Mouse (Mus musculus): ENCODE measurements around the gene Rhot2.

Gene Rhot2

GRCm38 (mm10) chr17:25794197-25794596 is 50.5 kb downstream of the Rhot2 start:
- DNase-seq = no peak

GRCm38 (mm10) chr17:25792615-25793014 is 52.0 kb downstream of the Rhot2 start, which contains the start of gene Fam173a:
Fam173a (minus strand) TSS chr17:25792901.
- peak; percentile 58 for DNase-seq

GRCm38 (mm10) chr17:25791843-25792527 is 52.7 kb downstream of the Rhot2 start:
- peak; percentile 90 for DNase-seq

GRCm38 (mm10) chr17:25791320-25791842 is 53.3 kb downstream of the Rhot2 start:
- DNase-seq = no peak

Data from cerebellum, adult 8-10 months (tissue).